Mouse (Mus musculus): ENCODE data around the gene Syne2. TPM values are rescaled to one million over a fixed set of nuclear protein-coding genes. Genes with fewer than 3 reads are reported as not detected.

The Syne2 gene
- polyA plus RNA-seq, 1 experiment from 2014 or later, result 46.2 TPM

GRCm38 (mm10) chr12:75992946-75993345, 175.0 kb downstream of the Syne2 start:
- Histone ChIP-seq H3K4me2 (no peak overlapping the region), H3K4me3 (no peak overlapping the region), H3K36me3 (no peaks in the 10 kb centered on the region), H3K27ac (replicated peaks) (no peak overlapping the region), H3K27me3 (no peaks in the 10 kb centered on the region), H3K9me3 (no peaks in the 10 kb centered on the region), H3K9ac (no peak overlapping the region), H3K4me1 (replicated peaks) (no peaks in the 10 kb centered on the region)
- no peak for ATAC-seq (ENCODE audit: low FRiP score, low read depth)
- WGBS, result 89% methylated on average over 4 of the region's 4 CpGs

GRCm38 (mm10) chr12:75995086-75995485, 177.2 kb downstream of the Syne2 start:
- Histone ChIP-seq H3K4me2 (no peak overlapping the region), H3K4me3 (no peak overlapping the region), H3K9ac (no peak overlapping the region), H3K9me3 (no peaks in the 10 kb centered on the region), H3K4me1 (replicated peaks) (no peaks in the 10 kb centered on the region), H3K27ac (replicated peaks) (no peak overlapping the region), H3K36me3 (no peaks in the 10 kb centered on the region), H3K27me3 (no peaks in the 10 kb centered on the region)
- no peak for ATAC-seq (ENCODE audit: low FRiP score, low read depth)
- 36% methylated on average over 2 of the region's 2 CpGs for WGBS

- no peaks in the 10 kb centered on the region for H3K4me1 ChIP-seq (replicated peaks)
- 94% methylated on average over 5 of the region's 5 CpGs for WGBS
- no peak for ATAC-seq (ENCODE audit: low FRiP score, low read depth)
- H3K4me2 ChIP-seq, result no peak overlapping the region
- H3K4me3 ChIP-seq, result no peak overlapping the region
- 0 out of 2 replicates have a peak, but pooled peaks cover 5% of the 10 kb centered on the region for H3K36me3 ChIP-seq
- H3K9me3 ChIP-seq, result no peaks in the 10 kb centered on the region
- H3K9ac ChIP-seq, result no peak overlapping the region
- no peak overlapping the region for H3K27ac ChIP-seq (replicated peaks)
- no peaks in the 10 kb centered on the region for H3K27me3 ChIP-seq
Measured at GRCm38 (mm10) chr12:75997547-75997946, 179.6 kb downstream of the Syne2 start.

- Histone ChIP-seq H3K4me1 (replicated peaks) (no peaks in the 10 kb centered on the region), H3K4me3 (no peak overlapping the region), H3K4me2 (no peak overlapping the region), H3K36me3 (0 out of 2 replicates have a peak, but pooled peaks cover 5% of the 10 kb centered on the region), H3K9ac (no peak overlapping the region), H3K27me3 (no peaks in the 10 kb centered on the region), H3K27ac (replicated peaks) (no peak overlapping the region), H3K9me3 (no peaks in the 10 kb centered on the region)
- 86% methylated on average over 2 of the region's 2 CpGs for WGBS
- no peak for ATAC-seq (ENCODE audit: low FRiP score, low read depth)
Measured at GRCm38 (mm10) chr12:75998416-75998815, 180.5 kb downstream of the Syne2 start.

- Histone ChIP-seq H3K9ac (no peak overlapping the region), H3K4me2 (no peak overlapping the region), H3K27ac (replicated peaks) (no peak overlapping the region), H3K4me3 (no peak overlapping the region), H3K9me3 (no peaks in the 10 kb centered on the region), H3K36me3 (0 out of 2 replicates have a peak, but pooled peaks cover 5% of the 10 kb centered on the region), H3K4me1 (replicated peaks) (no peaks in the 10 kb centered on the region), H3K27me3 (no peaks in the 10 kb centered on the region)
- 52% methylated on average over 9 of the region's 9 CpGs for WGBS
- no peak for ATAC-seq (ENCODE audit: low FRiP score, low read depth)
Measured at GRCm38 (mm10) chr12:76004697-76005249, 186.8 kb downstream of the Syne2 start.

- no peak for ATAC-seq (ENCODE audit: low FRiP score, low read depth)
- 69% methylated on average over 6 of the region's 6 CpGs for WGBS
- no peaks in the 10 kb centered on the region for H3K4me1 ChIP-seq (replicated peaks)
- no peak overlapping the region for H3K4me2 ChIP-seq
- no peaks in the 10 kb centered on the region for H3K9me3 ChIP-seq
- no peaks in the 10 kb centered on the region for H3K36me3 ChIP-seq
- H3K9ac ChIP-seq, result no peak overlapping the region
- no peak overlapping the region for H3K27ac ChIP-seq (replicated peaks)
- H3K4me3 ChIP-seq, result no peak overlapping the region
- H3K27me3 ChIP-seq, result no peaks in the 10 kb centered on the region
Measured at GRCm38 (mm10) chr12:76008991-76009390, 191.1 kb downstream of the Syne2 start.

GRCm38 (mm10) chr12:76012789-76013188, 194.9 kb downstream of the Syne2 start:
- H3K9me3 ChIP-seq, result no peaks in the 10 kb centered on the region
- H3K9ac ChIP-seq, result no peak overlapping the region
- no peak for ATAC-seq (ENCODE audit: low FRiP score, low read depth)
- no peak overlapping the region for H3K4me2 ChIP-seq
- H3K27ac ChIP-seq (replicated peaks), result no peak overlapping the region
- WGBS, result 88% methylated on average over 3 of the region's 4 CpGs
- no peaks in the 10 kb centered on the region for H3K4me1 ChIP-seq (replicated peaks)
- no peaks in the 10 kb centered on the region for H3K36me3 ChIP-seq
- H3K4me3 ChIP-seq, result no peak overlapping the region
- no peaks in the 10 kb centered on the region for H3K27me3 ChIP-seq

GRCm38 (mm10) chr12:76013480-76013879, 195.5 kb downstream of the Syne2 start:
- no peaks in the 10 kb centered on the region for H3K36me3 ChIP-seq
- no peaks in the 10 kb centered on the region for H3K4me1 ChIP-seq (replicated peaks)
- WGBS, result 66% methylated on average over 4 of the region's 4 CpGs
- H3K9me3 ChIP-seq, result no peaks in the 10 kb centered on the region
- H3K4me3 ChIP-seq, result no peak overlapping the region
- H3K27ac ChIP-seq (replicated peaks), result no peak overlapping the region
- no peak overlapping the region for H3K4me2 ChIP-seq
- ATAC-seq (ENCODE audit: low FRiP score, low read depth), result no peak
- H3K9ac ChIP-seq, result no peak overlapping the region
- no peaks in the 10 kb centered on the region for H3K27me3 ChIP-seq

- no peaks in the 10 kb centered on the region for H3K27me3 ChIP-seq
- no peak overlapping the region for H3K4me3 ChIP-seq
- no peaks in the 10 kb centered on the region for H3K4me1 ChIP-seq (replicated peaks)
- ATAC-seq (ENCODE audit: low FRiP score, low read depth), result no peak
- no peak overlapping the region for H3K4me2 ChIP-seq
- WGBS, result 92% methylated on average over 14 of the region's 15 CpGs
- H3K27ac ChIP-seq (replicated peaks), result no peak overlapping the region
- no peaks in the 10 kb centered on the region for H3K9me3 ChIP-seq
- no peak overlapping the region for H3K9ac ChIP-seq
- no peaks in the 10 kb centered on the region for H3K36me3 ChIP-seq
Measured at GRCm38 (mm10) chr12:76015026-76015425, 197.1 kb downstream of the Syne2 start.

GRCm38 (mm10) chr12:76015489-76015888, 197.6 kb downstream of the Syne2 start:
- Histone ChIP-seq H3K27me3 (no peaks in the 10 kb centered on the region), H3K9ac (no peak overlapping the region), H3K9me3 (no peaks in the 10 kb centered on the region), H3K4me1 (replicated peaks) (no peaks in the 10 kb centered on the region), H3K36me3 (0 out of 2 replicates have a peak, but pooled peaks cover 4% of the 10 kb centered on the region), H3K4me2 (no peak overlapping the region), H3K4me3 (no peak overlapping the region), H3K27ac (replicated peaks) (no peak overlapping the region)
- WGBS, result 91% methylated on average over 11 of the region's 11 CpGs
- ATAC-seq (ENCODE audit: low FRiP score, low read depth), result no peak

- no peaks in the 10 kb centered on the region for H3K9me3 ChIP-seq
- WGBS, result 84% methylated on average over 14 of the region's 14 CpGs
- no peaks in the 10 kb centered on the region for H3K4me1 ChIP-seq (replicated peaks)
- no peak overlapping the region for H3K27ac ChIP-seq (replicated peaks)
- no peak overlapping the region for H3K4me2 ChIP-seq
- no peak for ATAC-seq (ENCODE audit: low FRiP score, low read depth)
- no peak overlapping the region for H3K9ac ChIP-seq
- H3K27me3 ChIP-seq, result no peaks in the 10 kb centered on the region
- H3K4me3 ChIP-seq, result no peak overlapping the region
- H3K36me3 ChIP-seq, result 0 out of 2 replicates have a peak, but pooled peaks cover 5% of the 10 kb centered on the region
Measured at GRCm38 (mm10) chr12:76016123-76017101, 198.5 kb downstream of the Syne2 start.

- Histone ChIP-seq H3K36me3 (0 out of 2 replicates have a peak, but pooled peaks cover 5% of the 10 kb centered on the region), H3K4me1 (replicated peaks) (no peaks in the 10 kb centered on the region), H3K27ac (replicated peaks) (no peak overlapping the region), H3K4me2 (no peak overlapping the region), H3K27me3 (no peaks in the 10 kb centered on the region), H3K9ac (no peak overlapping the region), H3K9me3 (no peaks in the 10 kb centered on the region), H3K4me3 (no peak overlapping the region)
- WGBS, result 69% methylated on average over 8 of the region's 8 CpGs
- no peak for ATAC-seq (ENCODE audit: low FRiP score, low read depth)
Measured at GRCm38 (mm10) chr12:76018640-76019039, 200.7 kb downstream of the Syne2 start.

Data from hindbrain, embryonic 15.5 days (tissue).